Mouse (Mus musculus): Measurements from ENCODE around the gene Fbxw27.
"Not testable (repeated sequence)": the region's sequence is repeated elsewhere in the genome, so short reads cannot be mapped to it uniquely, and the experiment has no call there.

DNA sequence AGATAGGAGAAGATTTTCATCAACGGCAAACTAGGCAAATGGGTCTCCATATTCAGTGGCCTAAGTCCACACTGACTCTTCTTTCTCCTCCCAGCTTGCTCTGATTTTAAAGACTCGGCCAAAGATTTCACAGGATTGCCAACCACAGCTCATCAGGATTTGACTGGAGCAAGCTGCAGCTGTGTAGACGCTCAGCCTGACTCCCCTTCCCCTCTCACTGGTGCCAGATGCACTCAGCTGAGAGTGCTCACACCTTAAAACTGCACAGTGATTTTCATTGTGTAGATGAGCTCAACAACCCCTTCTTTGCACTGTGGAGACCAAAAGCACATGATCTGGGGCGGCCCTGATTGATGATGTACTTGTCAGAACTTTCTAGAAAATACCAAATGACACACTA, at the start of gene Fbxw27:
- TF ChIP-seq CTCF (IDR thresholded peaks at IDR 0.05; ENCODE audit: insufficient read depth, low read length); POLR2A (IDR thresholded peaks at IDR 0.05; ENCODE audit: borderline replicate concordance, extremely low read depth, low read depth, low read length): not testable (repeated sequence)

Data from lung, adult 2 months (tissue).